Mouse (Mus musculus) thymus, adult 2 months (tissue): Measurements from ENCODE around the gene Spx.

ENCODE experiments used
- CTCF ChIP-seq: fragments of 200-500 bp; IDR thresholded peaks from 2 replicates; pipeline ENCODE4 v1.5.1; 2012; ENCODE audit warnings: mild to moderate bottlenecking, control low read depth, low read length, moderate library complexity, borderline replicate concordance; ENCODE audit not compliant: control insufficient read depth, poor library complexity, insufficient read depth; ENCODE audit errors: extremely low read depth
- POLR2A ChIP-seq: fragments of 200-500 bp; IDR thresholded peaks from 2 replicates; pipeline ENCODE4 v1.6.1; 2012; ENCODE audit warnings: mild to moderate bottlenecking, low read length, control low read depth, moderate library complexity; ENCODE audit not compliant: control insufficient read depth, poor library complexity, insufficient read depth; ENCODE audit errors: extremely low read depth

- TF ChIP-seq CTCF (no peak), POLR2A (no peak)
Observed at GRCm38 (mm10) chr6:142389101-142389500, 24.1 kb upstream of the Spx start.
